Mouse (Mus musculus): ENCODE data around the gene Fdxr.

Gene Fdxr

GRCm38 (mm10) chr11:115276780-115277603, at the start of gene Fdxr:
Fdxr (minus strand) TSS chr11:115277050.
- peak; percentile 99 for DNase-seq (ENCODE audit: low spot score in 2 of 2)

- no peak for DNase-seq (ENCODE audit: low spot score in 2 of 2)
Observed at GRCm38 (mm10) chr11:115323354-115323753, 46.5 kb upstream of the Fdxr start.

- DNase-seq (ENCODE audit: low spot score in 2 of 2): peak in 1 of 2 experiments; percentile 47
Observed at GRCm38 (mm10) chr11:115321906-115322693, 45.2 kb upstream of the Fdxr start, which contains the start of gene Ush1g. Ush1g (minus strand) TSS chr11:115322041.

GRCm38 (mm10) chr11:115319704-115320383, 43.0 kb upstream of the Fdxr start:
- no peak for DNase-seq (ENCODE audit: low spot score in 2 of 2)

- no peak for DNase-seq (ENCODE audit: low spot score in 2 of 2)
Observed at GRCm38 (mm10) chr11:115318245-115319027, 41.6 kb upstream of the Fdxr start.

- no peak for DNase-seq (ENCODE audit: low spot score in 2 of 2)
Observed at GRCm38 (mm10) chr11:115317204-115317603, 40.4 kb upstream of the Fdxr start.

- no peak for DNase-seq (ENCODE audit: low spot score in 2 of 2)
Observed at GRCm38 (mm10) chr11:115314249-115314648, 37.4 kb upstream of the Fdxr start.

- DNase-seq (ENCODE audit: low spot score in 2 of 2): no peak
Observed at GRCm38 (mm10) chr11:115308781-115309180, 31.9 kb upstream of the Fdxr start.

GRCm38 (mm10) chr11:115306863-115307262, 30.0 kb upstream of the Fdxr start, which contains the start of gene Otop2:
Otop2 (plus strand) TSS chr11:115307163.
- no peak for DNase-seq (ENCODE audit: low spot score in 2 of 2)

- no peak for DNase-seq (ENCODE audit: low spot score in 2 of 2)
Observed at GRCm38 (mm10) chr11:115303167-115303566, 26.3 kb upstream of the Fdxr start.

GRCm38 (mm10) chr11:115301351-115301750, 24.5 kb upstream of the Fdxr start:
- DNase-seq (ENCODE audit: low spot score in 2 of 2): no peak

- no peak for DNase-seq (ENCODE audit: low spot score in 2 of 2)
Observed at GRCm38 (mm10) chr11:115300745-115301144, 23.9 kb upstream of the Fdxr start.

GRCm38 (mm10) chr11:115298160-115298559, 21.3 kb upstream of the Fdxr start:
- DNase-seq (ENCODE audit: low spot score in 2 of 2): no peak

GRCm38 (mm10) chr11:115297214-115297826, 20.5 kb upstream of the Fdxr start, which contains the start of gene Fads6:
Fads6 (minus strand) TSS chr11:115297663.
- peak; percentile 75 for DNase-seq (ENCODE audit: low spot score in 2 of 2)

GRCm38 (mm10) chr11:115296471-115297210, 19.8 kb upstream of the Fdxr start:
- no peak for DNase-seq (ENCODE audit: low spot score in 2 of 2)

GRCm38 (mm10) chr11:115295939-115296338, 19.1 kb upstream of the Fdxr start:
- no peak for DNase-seq (ENCODE audit: low spot score in 2 of 2)

- no peak for DNase-seq (ENCODE audit: low spot score in 2 of 2)
Observed at GRCm38 (mm10) chr11:115292631-115293375, 16.0 kb upstream of the Fdxr start.

- DNase-seq (ENCODE audit: low spot score in 2 of 2): no peak
Observed at GRCm38 (mm10) chr11:115291503-115291902, 14.7 kb upstream of the Fdxr start.

- peak in 1 of 2 experiments; percentile 76 for DNase-seq (ENCODE audit: low spot score in 2 of 2)
Observed at GRCm38 (mm10) chr11:115290919-115291318, 14.1 kb upstream of the Fdxr start.
